Mouse (Mus musculus) heart, embryonic 15.5 days (tissue): ENCODE results near the gene Bsn. TPM values are rescaled to one million over a fixed set of nuclear protein-coding genes. Genes with fewer than 3 reads are reported as not detected.
A peak's percentile ranks its signal among the peaks of the same experiment; 100 is the strongest.

ENCODE experiments used
- ATAC-seq: fragments of 200-750 bp; cut with Nextera tagmentation; replicated peaks from 2 replicates; pipeline ENCODE4 v1.8.0; 2017; ENCODE audit warnings: low read depth, moderate TSS enrichment; ENCODE audit not compliant: insufficient number of reproducible peaks, insufficient read depth, low FRiP score
- H3K27ac ChIP-seq: fragments of 300-500 bp; sonication (generic); 2 replicates; pipeline ENCODE4 v1.5.1; 2015; ENCODE audit warnings: mild to moderate bottlenecking, inconsistent platforms
- H3K27me3 ChIP-seq: fragments of 300-500 bp; sonication (generic); 2 replicates; pipeline ENCODE4 v1.6.1; 2015; ENCODE audit warnings: inconsistent platforms
- H3K36me3 ChIP-seq: fragments of 300-500 bp; sonication (generic); 2 replicates; pipeline ENCODE4 v1.6.1; 2015; ENCODE audit warnings: mild to moderate bottlenecking, inconsistent platforms
- H3K4me1 ChIP-seq: fragments of 300-500 bp; sonication (generic); replicated peaks from 2 replicates; pipeline ENCODE4 v1.6.1; 2015; ENCODE audit warnings: inconsistent platforms
- H3K4me2 ChIP-seq: fragments of 300-500 bp; sonication (generic); 2 replicates; pipeline ENCODE4 v1.6.1; 2015; ENCODE audit warnings: inconsistent platforms, mild to moderate bottlenecking, moderate library complexity
- H3K4me3 ChIP-seq: fragments of 300-500 bp; sonication (generic); 2 replicates; pipeline ENCODE4 v1.5.1; 2015; ENCODE audit warnings: mild to moderate bottlenecking, inconsistent platforms
- H3K9ac ChIP-seq: fragments of 300-500 bp; sonication (generic); 2 replicates; pipeline ENCODE4 v1.6.1; 2015; ENCODE audit warnings: mild to moderate bottlenecking, inconsistent platforms
- H3K9me3 ChIP-seq: fragments of 300-500 bp; sonication (generic); replicated peaks from 2 replicates; pipeline ENCODE4 v1.6.1; 2016; ENCODE audit warnings: inconsistent platforms
- WGBS: fragments of 180-500 bp; shearing (Covaris S2); methylation state at CpG from one replicate; pipeline ENCODE4 v1.1.7; 2015; ENCODE audit warnings: mixed read lengths; 5-methylcytosine and 5-hydroxymethylcytosine counted together
- polyA plus RNA-seq: library from polyadenylated mRNA; unstranded; fragments of >200 nt; fragmentation: Nextera tagmentation; extraction: Ambion mirVana; gene quantifications from 2 replicates; pipeline ENCODE4 v1.2.1, GENCODE M21; 2015

The Bsn gene
- 0.13 and 0.84 TPM in 2 replicates for polyA plus RNA-seq

- H3K9ac ChIP-seq, result no peak within 1 kb of the TSS
- peaks cover 56% of the 10 kb centered on the region for H3K27me3 ChIP-seq
- H3K4me2 ChIP-seq, result peak within 1 kb of the TSS; percentile 97
- no peak within 1 kb of the TSS for H3K27ac ChIP-seq
- H3K4me1 ChIP-seq, result peaks cover 10% of the 10 kb centered on the region
- peak within 1 kb of the TSS; percentile 60 for H3K4me3 ChIP-seq
- peak; percentile 35; the same call in 1 of the 2 replicates for ATAC-seq
- H3K9me3 ChIP-seq, result no peaks in the 10 kb centered on the region
- H3K36me3 ChIP-seq, result no peaks in the 10 kb centered on the region
- 2% methylated on average over 85 of the region's 91 CpGs for WGBS
These were observed at the start of gene Bsn for GRCm38 (mm10) chr9:108189787-108190679. TSS of gene Bsn (minus strand) at chr9:108190384.

GRCm38 (mm10) chr9:108239951-108240350 is 49.8 kb upstream of the Bsn start:
- Histone ChIP-seq H3K9me3 (no peaks in the 10 kb centered on the region), H3K9ac (no peak overlapping the region), H3K4me1 (peaks cover 33% of the 10 kb centered on the region), H3K4me2 (no peak overlapping the region), H3K27ac (no peak overlapping the region), H3K27me3 (no peaks in the 10 kb centered on the region), H3K36me3 (no peaks in the 10 kb centered on the region; the same call in 1 of the 2 replicates), H3K4me3 (no peak overlapping the region)
- 43% methylated on average over 5 of the region's 5 CpGs for WGBS
- ATAC-seq, result no peak

GRCm38 (mm10) chr9:108238831-108239230 is 48.6 kb upstream of the Bsn start:
- Histone ChIP-seq H3K4me2 (no peak overlapping the region), H3K27ac (peak overlapping the region; percentile 34), H3K27me3 (no peaks in the 10 kb centered on the region), H3K9me3 (no peaks in the 10 kb centered on the region), H3K9ac (no peak overlapping the region), H3K36me3 (no peaks in the 10 kb centered on the region; the same call in 1 of the 2 replicates), H3K4me1 (peaks cover 40% of the 10 kb centered on the region), H3K4me3 (no peak overlapping the region)
- WGBS, result 73% methylated on average over 3 of the region's 3 CpGs
- ATAC-seq, result no peak

- H3K36me3 ChIP-seq, result no peaks in the 10 kb centered on the region; the same call in 1 of the 2 replicates
- no peaks in the 10 kb centered on the region for H3K27me3 ChIP-seq
- H3K27ac ChIP-seq, result peak overlapping the region; percentile 34; the same call in 1 of the 2 replicates
- no peak overlapping the region for H3K4me3 ChIP-seq
- peaks cover 40% of the 10 kb centered on the region for H3K4me1 ChIP-seq
- no peak for ATAC-seq
- H3K9me3 ChIP-seq, result no peaks in the 10 kb centered on the region
- H3K9ac ChIP-seq, result no peak overlapping the region
- WGBS, result 54% methylated on average over 2 of the region's 2 CpGs
- H3K4me2 ChIP-seq, result no peak overlapping the region
These were observed 48.2 kb upstream of the Bsn start for GRCm38 (mm10) chr9:108238402-108238801.

GRCm38 (mm10) chr9:108234682-108235081 is 44.5 kb upstream of the Bsn start:
- Histone ChIP-seq H3K4me3 (no peak overlapping the region), H3K4me1 (peaks cover 34% of the 10 kb centered on the region), H3K27ac (peak overlapping the region; percentile 60), H3K9me3 (no peaks in the 10 kb centered on the region), H3K4me2 (no peak overlapping the region), H3K36me3 (no peaks in the 10 kb centered on the region; the same call in 1 of the 2 replicates), H3K27me3 (no peaks in the 10 kb centered on the region), H3K9ac (no peak overlapping the region)
- ATAC-seq, result no peak
- 51% methylated on average over 2 of the region's 2 CpGs for WGBS

- Histone ChIP-seq H3K4me3 (no peak overlapping the region), H3K9ac (no peak overlapping the region), H3K27me3 (no peaks in the 10 kb centered on the region), H3K4me2 (no peak overlapping the region), H3K4me1 (peaks cover 25% of the 10 kb centered on the region), H3K36me3 (no peaks in the 10 kb centered on the region; the same call in 1 of the 2 replicates), H3K9me3 (no peaks in the 10 kb centered on the region), H3K27ac (no peak overlapping the region)
- ATAC-seq, result no peak
- 86% methylated on average over 2 of the region's 2 CpGs for WGBS
These were observed 42.7 kb upstream of the Bsn start for GRCm38 (mm10) chr9:108232908-108233307.

- no peak for ATAC-seq
- no peak overlapping the region for H3K9ac ChIP-seq
- 56% methylated on average over 2 of the region's 2 CpGs for WGBS
- H3K9me3 ChIP-seq, result no peaks in the 10 kb centered on the region
- H3K27me3 ChIP-seq, result no peaks in the 10 kb centered on the region
- no peaks in the 10 kb centered on the region for H3K36me3 ChIP-seq
- no peak overlapping the region for H3K4me2 ChIP-seq
- H3K27ac ChIP-seq, result peak overlapping the region; percentile 47
- H3K4me3 ChIP-seq, result no peak overlapping the region
- H3K4me1 ChIP-seq, result peaks cover 7% of the 10 kb centered on the region
These were observed 37.9 kb upstream of the Bsn start for GRCm38 (mm10) chr9:108227911-108228649.

- Histone ChIP-seq H3K27me3 (no peaks in the 10 kb centered on the region), H3K4me2 (no peak overlapping the region), H3K4me3 (no peak overlapping the region), H3K27ac (no peak overlapping the region), H3K9ac (no peak overlapping the region), H3K4me1 (peaks cover 27% of the 10 kb centered on the region), H3K36me3 (no peaks in the 10 kb centered on the region), H3K9me3 (no peaks in the 10 kb centered on the region)
- no peak for ATAC-seq
- WGBS, result 73% methylated on average over 2 of the region's 2 CpGs
These were observed 35.0 kb upstream of the Bsn start for GRCm38 (mm10) chr9:108225166-108225565.

GRCm38 (mm10) chr9:108223633-108224032 is 33.4 kb upstream of the Bsn start:
- no peak for ATAC-seq
- peaks cover 35% of the 10 kb centered on the region for H3K4me1 ChIP-seq
- no peaks in the 10 kb centered on the region for H3K36me3 ChIP-seq
- no peak overlapping the region for H3K4me2 ChIP-seq
- no peak overlapping the region for H3K27ac ChIP-seq
- H3K27me3 ChIP-seq, result no peaks in the 10 kb centered on the region
- H3K4me3 ChIP-seq, result no peak overlapping the region
- H3K9me3 ChIP-seq, result no peaks in the 10 kb centered on the region
- WGBS, result 82% methylated on average over 1 of the region's 1 CpGs
- H3K9ac ChIP-seq, result no peak overlapping the region

GRCm38 (mm10) chr9:108221566-108221965 is 31.4 kb upstream of the Bsn start:
- H3K27me3 ChIP-seq, result no peaks in the 10 kb centered on the region
- no peaks in the 10 kb centered on the region for H3K9me3 ChIP-seq
- H3K4me1 ChIP-seq, result peaks cover 30% of the 10 kb centered on the region
- H3K9ac ChIP-seq, result no peak overlapping the region
- H3K4me2 ChIP-seq, result no peak overlapping the region
- ATAC-seq, result no peak
- WGBS, result 83% methylated on average over 3 of the region's 3 CpGs
- H3K27ac ChIP-seq, result no peak overlapping the region
- H3K4me3 ChIP-seq, result no peak overlapping the region
- H3K36me3 ChIP-seq, result peaks cover 16% of the 10 kb centered on the region; the same call in 1 of the 2 replicates

GRCm38 (mm10) chr9:108220380-108220774 is 30.2 kb upstream of the Bsn start:
- H3K9me3 ChIP-seq, result no peaks in the 10 kb centered on the region
- H3K4me1 ChIP-seq, result peaks cover 30% of the 10 kb centered on the region
- no peak overlapping the region for H3K9ac ChIP-seq
- ATAC-seq, result peak; percentile 80
- H3K4me2 ChIP-seq, result no peak overlapping the region
- no peaks in the 10 kb centered on the region for H3K27me3 ChIP-seq
- peaks cover 25% of the 10 kb centered on the region for H3K36me3 ChIP-seq
- H3K4me3 ChIP-seq, result no peak overlapping the region
- H3K27ac ChIP-seq, result peak overlapping the region; percentile 79
- WGBS, result 56% methylated on average over 1 of the region's 1 CpGs
